Mouse (Mus musculus) spleen, adult 12 weeks (tissue): Measurements from ENCODE around the gene Gpr37l1.
A peak's percentile ranks its signal among the peaks of the same experiment; 100 is the strongest.

Experiments used
- DNase-seq: peaks from one replicate; pipeline ENCODE4 v3.0.0; 2022; ENCODE audit warnings: low spot score

The Gpr37l1 gene

DNA sequence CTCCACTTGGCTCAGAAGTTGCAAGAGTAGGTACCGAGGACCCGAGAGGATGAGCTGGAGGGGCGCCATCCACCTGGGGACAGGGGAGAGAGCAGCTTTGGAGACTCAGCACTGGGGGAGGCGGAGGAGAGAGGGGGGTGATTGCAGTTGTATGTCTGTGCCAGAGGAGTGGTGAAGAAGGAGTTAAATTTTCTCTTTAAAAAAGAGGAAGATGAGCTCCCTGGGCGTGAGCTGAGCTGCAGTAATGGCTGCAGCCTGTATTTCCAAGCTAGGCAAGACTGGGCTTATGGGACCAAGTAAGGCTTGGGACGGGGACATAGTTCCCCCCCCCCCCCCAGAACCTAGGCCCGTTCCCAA lies 19.8 kb downstream of the Gpr37l1 start:
- DNase-seq: no peak

DNA sequence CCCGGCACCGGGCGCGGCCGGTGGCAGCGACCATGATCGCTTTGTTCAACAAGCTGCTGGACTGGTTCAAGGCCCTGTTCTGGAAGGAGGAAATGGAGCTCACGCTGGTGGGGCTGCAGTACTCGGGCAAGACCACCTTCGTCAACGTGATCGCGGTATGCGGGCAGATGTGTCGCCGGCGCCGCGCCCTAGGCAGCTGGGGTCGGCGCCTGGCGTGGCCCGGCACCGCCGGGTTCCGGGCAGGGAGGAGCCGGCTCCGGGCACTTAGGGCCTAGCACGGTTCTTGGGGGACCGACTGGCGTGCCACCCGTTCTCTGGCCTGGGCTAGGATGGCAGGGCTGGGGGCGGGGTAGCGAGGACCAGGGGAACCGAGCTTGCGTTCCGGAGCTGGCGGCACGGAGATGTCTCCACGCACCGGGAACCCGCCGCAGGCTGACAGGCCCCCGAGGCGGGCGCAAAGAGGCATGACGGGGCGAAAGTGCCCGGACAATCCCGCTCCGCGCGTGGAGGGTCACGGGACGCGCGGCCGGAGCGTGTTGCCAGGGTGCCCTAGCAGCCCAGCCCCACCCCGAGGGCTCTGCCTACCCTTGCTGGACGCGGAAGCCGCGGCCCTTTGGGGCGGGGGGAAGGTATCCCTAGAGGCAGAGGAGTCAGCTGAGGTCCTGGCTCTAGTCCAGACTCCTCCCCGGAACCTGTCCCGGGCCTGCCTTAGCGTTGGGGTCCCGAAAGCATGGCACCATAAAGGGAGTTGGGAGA lies 20.4 kb downstream of the Gpr37l1 start:
- DNase-seq: peak; percentile 66

DNA sequence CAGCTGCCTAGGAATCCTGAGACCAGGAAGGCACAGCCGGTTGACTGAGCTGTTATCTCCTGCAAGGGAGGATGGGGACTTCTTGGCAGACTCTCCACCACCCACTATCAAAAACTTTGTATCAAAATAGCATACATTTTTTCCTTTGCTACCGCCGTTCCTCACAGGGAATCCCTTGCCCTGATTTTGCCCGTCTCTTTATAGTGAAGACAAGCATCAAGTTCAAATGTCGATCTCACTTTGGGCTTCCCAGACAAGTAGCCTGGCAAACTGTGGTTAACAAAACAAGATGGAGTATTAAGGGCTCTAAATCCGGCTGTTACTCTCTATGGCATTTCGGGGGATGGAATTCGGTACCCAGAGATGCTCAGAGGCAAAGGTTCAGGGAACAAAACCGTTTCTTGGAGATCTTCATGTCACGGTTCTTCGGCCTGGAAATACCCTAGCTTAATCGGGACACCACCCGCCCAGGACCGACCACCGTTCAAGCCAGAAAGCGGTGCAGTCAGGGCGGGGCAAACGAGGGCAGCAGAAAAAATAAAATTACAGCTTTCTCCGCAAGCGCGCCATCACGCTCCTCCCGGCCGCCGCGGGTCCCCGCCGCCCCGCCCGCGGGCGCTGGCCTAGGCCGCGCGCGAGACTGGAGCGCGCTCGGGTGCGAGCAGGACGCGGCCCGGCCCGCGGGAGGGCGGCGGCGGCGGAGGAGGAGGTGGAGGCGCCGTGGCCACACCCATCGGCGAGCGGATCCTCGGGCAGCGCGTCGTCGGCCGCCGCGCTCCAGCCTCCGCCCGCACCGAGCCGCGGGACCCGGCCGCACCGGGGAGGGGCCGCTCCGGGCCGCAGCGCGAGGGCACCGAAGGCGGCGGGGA lies 21.2 kb downstream of the Gpr37l1 start, which contains the start of gene Arl8a:
Arl8a (plus strand) TSS at position 748 of the 869 bp plus-strand sequence.
- DNase-seq: peak; percentile 84

DNA sequence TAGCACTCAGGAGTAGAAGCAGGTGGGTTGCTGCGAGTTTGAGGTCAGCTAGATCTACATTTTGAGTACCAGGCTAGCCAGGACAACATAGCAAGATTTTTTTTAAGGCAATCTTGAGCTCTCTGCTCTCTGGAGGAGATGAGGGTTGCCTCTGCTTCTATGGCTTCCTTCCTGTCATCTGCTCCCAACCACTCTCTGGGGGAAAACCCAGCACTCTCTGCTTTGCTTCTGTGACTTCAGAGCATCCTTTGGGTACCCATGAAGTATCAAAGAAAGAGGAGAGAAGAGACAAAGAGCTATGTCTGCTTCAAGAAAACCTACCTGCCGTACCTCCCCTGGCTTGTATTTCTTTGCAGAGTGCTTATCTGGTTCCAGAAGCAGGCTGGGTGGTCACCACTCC lies 23.5 kb downstream of the Gpr37l1 start:
- DNase-seq: no peak

DNA sequence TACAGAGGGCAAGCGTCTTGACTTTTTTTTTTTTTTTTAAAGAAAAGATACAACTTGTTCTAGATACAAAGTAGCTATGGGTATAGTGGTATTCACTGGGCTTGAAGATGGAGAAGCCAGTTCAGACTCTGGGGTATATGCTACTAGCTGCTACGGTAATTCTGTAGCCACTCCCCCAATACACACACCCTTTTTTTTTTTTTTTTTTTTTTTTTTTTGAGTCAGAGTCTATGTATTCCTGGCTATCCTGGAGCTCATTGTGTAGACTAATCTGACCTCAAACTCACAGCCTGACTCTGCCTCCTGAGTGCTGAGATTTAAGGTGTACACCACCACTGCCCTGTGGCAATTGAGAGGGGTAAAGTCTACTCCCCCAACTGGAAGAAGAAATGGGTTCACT lies 25.0 kb downstream of the Gpr37l1 start:
- no peak for DNase-seq

DNA sequence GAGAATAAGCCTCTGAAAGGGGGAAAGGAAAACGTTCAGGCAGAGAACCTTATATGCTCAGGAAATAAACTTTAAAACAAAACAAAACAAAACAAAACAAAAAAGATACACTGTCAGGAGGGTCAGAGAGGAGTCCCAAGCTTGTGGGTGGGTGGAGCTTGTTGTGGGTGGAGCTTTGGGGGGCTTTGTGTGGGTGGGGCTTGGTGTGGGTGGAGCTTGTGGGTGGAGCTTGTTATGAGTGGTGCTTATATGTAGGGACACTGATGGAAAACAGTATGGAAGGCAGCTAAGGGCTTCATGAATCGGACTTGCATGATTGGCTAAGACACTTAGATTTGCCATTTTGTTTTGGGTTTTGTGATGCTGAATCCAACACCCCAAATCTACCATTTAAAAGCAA lies 27.6 kb downstream of the Gpr37l1 start:
- DNase-seq: no peak

DNA sequence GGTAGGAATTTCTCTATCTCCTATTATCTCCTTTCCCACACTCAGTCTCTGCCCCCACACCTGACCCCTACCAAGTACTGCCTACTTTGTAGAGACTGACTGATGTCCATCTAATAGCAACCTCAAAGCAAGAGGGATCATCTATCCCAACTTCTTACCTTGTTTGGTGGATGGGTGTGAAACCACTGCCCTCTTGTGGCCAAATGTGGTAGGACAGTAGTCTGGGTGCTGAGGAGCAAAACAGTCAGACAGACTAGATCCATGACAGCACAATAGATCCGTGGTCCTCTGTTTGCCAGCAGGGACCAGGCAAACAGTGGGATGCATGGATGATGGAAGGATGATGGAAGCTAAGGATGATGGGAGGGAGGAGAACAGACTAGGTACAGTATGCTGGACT lies 31.0 kb downstream of the Gpr37l1 start:
- peak; percentile 77 for DNase-seq

DNA sequence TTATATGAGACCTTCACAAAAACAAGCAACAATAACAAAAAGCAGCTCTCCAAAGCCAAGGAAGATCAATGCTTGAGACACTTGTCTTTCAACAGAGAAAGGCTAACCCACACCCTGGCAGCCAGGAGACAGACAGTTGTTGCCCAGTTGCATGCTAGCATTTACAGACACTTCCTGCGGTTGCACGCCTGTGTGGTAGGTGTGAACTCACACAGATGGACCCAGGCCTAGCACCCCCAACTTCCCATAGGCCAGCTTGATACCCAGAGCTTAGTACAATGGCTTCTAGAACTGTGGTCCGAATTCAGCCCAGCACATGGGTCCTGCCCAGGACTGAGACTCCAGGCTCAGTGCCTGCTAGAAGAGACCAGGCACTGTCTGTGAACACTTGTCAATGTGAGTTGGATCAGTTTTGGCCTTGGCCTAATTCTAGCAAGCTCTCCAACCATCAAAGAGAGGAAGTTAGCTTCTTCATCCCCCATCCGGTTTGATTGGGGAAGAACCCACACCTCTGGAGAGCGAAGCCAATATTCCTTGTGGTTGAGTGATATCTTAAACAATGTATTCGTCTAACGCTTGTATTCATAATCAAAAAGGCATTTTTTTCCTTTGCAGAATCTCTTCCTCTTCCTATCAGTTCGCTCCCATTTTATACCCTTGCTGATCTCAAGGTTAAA lies 32.2 kb downstream of the Gpr37l1 start:
- no peak for DNase-seq

DNA sequence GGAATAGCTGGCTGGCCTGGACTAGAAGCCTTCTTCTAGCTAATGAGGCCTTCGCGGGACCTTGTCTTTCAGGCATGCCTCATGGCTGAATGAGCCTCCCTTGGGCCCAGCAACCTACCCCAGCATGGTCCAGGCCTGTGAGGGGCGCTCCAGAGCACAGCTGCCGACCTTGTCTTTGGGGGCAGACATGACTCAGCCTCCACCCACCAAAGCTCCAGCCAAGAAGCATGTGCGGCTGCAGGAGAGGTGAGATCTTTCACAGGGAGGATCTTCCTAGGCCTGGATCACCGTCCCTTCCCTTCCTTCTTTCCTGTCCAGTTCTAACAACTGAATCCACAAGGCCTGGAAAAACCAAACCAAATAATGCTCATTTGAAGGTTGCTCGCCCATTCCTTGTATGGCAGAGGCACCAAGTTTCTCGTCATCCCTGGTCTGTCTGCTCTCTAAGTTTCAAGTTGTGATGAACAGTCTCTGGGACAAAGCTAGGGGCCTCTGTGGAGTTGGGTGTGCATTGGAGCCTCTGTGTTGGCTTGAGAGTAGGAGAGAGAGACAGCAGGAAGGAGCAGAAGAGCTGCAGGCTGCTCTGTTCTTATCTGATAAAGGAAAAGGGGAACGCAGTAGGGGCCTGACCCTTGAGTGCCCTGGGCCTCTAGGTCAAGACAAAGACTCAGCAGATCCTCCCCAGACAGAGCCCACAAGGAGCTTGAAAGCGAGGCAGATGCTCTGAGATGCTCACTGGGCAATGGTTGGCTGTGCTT lies 33.6 kb downstream of the Gpr37l1 start:
- DNase-seq: no peak

DNA sequence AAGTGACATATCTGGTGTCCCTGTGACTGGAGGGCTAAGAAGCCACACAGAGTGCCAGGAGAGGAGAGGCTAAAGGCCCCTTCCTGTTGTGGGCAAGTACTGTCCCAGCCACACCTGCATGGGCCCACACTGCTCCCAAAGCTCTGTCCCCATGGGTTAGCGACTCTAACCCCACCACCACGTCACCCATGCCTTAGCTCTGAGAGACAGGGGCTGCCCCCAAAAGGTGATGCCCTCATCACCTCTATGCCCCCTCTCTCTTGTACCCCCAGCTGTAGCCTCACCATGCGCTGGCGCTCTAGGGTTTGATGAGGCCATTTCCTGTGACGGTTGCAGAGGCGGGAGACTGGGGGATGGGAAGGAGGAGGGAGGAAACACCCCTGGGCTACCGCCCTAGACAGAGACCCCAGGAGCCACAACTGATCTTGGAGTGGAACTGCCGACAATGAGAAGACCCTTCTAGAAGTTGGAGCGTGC lies 34.5 kb downstream of the Gpr37l1 start:
- peak; percentile 35 for DNase-seq

DNA sequence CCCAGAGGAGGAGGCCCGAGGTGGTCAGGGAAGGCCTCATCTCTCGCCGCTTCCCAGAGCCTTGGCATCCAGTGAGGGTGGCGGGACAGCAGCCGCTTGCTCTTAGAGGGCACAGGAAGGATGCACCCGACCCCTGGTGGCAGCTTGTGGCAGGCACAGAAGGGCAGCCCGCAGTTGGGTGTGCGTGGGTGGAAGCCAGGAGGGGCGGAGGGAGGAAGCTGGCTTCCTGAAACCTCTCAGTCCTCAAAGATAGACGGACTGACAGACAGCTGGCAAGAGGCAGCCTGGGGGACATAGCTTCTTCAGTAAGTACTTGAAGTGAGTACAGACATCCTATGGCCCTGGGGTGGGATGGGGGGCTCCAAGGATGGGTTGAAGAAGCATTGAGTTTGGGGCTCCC lies 35.0 kb downstream of the Gpr37l1 start, which contains the start of gene Ptpn7:
Ptpn7 (plus strand) TSS at position 228 of the 400 bp plus-strand sequence.
- DNase-seq: peak; percentile 78

DNA sequence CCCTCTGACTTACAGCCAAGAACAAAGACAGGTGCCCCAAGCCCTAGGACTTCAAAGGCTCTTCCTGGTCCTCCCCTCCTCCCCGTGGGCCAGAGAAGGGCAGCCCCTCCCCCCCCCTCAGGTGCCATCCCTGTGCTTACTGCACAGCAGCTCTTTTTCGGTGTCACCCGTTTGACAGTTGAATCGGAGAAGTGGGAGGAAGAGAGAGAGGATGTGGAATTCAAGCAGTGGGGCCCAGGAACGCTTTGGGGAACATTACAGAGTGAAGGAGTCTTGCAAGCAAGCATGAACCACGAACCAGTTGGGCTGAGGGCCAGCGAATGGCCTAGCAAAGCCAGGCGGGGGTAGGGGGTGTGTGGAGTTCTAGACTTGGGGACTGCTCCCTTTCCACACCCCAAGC lies 35.9 kb downstream of the Gpr37l1 start:
- no peak for DNase-seq

DNA sequence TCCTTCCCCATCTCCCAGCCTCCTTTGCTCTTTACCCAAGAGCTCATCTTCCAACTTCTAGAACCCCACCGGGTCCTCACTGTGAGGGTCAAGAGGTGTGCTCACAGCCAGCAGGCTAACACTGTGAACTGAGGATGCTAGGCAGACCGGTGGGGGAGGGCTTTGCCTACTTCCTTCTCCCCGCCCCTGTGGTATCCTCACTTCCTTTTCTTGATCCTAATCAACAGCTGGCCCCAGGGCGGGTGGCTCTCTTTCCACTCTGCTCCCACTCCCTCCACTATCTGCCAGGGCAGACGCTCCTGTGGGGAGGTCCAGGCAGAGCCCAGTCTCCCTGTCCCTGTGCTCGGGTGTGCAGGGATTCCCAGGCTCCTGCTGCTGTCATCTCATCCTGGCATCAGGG lies 36.4 kb downstream of the Gpr37l1 start:
- no peak for DNase-seq

DNA sequence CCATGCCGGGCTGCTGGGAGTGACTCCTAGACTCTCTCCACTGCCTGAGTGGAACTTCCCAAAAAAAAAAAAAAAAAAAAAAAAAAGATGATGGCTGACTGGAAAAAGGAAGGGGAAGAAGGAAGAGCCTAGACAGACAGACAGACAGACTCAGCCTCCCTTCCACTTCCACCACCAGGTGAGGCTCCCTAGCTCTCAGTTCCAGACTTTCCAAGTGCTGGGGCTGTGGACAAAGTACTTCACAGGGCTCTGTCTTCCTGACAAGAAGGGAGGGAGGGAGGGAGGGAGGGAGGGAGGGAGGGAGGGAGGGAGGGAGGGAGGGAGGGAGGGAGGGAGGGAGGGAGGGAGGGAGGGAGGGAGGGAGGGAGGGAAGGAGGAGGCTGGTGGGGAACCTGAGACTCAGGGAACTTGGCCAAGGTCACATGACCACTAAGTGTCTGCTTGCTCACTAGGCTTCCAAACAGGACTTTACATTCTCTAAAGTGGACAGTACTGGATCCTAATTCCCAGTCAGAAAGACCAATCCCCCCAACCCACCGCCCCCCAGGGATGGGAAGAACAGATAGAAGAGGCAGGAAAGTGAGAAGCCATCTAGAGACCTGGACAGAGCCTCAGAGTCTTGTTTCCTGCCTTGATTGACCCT lies 37.0 kb downstream of the Gpr37l1 start:
- DNase-seq: no peak

DNA sequence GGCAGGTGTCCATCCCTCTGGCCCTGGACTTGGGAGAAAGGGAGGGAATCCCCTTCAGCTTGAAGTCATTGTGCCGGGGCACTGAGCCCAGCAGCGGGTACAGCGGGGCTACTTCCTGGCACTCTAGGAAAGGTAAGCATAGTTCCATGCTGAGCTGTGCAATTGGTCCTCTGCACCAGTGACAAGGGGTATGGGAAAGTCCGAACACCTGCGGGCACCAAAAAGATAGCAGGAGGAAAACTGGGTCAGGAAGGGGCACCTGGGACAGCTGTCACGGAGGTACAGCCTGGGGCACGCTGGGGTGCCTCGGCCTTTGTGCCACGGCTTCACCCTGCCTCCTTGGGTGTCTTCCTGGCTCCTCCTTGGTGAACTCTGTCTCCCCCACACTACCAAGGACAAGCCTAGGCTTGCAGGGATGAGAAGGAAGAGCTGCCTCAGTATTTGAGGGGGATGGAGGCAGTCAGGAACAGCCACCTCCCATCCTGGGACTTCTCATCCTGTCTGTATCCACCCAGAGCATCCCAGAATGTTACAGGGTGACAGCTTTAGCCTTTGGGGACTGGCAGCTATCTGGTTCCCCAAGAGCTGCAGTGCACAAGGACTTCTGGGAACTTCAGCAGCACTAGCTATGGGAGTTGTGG lies 37.8 kb downstream of the Gpr37l1 start:
- DNase-seq: no peak

DNA sequence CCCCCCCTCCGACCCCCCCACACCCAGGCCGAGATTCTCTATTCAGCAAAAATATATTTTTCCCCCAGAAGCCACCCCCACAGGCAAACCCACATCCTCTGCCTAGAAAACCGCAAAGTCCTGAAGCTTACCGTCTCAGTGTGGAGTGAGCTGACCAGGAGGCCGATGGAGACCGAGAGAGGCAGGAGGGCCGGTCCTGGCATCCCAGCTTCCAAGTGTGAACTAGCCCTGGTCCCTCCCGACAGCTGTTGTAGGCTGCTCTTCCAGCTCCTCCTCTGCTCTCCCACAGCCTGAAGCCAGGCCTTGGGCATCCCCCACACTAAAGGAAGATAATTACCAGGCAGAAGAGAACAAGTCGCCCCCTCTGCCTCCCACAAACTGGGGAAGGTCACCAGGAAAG lies 38.5 kb downstream of the Gpr37l1 start:
- DNase-seq: no peak

DNA sequence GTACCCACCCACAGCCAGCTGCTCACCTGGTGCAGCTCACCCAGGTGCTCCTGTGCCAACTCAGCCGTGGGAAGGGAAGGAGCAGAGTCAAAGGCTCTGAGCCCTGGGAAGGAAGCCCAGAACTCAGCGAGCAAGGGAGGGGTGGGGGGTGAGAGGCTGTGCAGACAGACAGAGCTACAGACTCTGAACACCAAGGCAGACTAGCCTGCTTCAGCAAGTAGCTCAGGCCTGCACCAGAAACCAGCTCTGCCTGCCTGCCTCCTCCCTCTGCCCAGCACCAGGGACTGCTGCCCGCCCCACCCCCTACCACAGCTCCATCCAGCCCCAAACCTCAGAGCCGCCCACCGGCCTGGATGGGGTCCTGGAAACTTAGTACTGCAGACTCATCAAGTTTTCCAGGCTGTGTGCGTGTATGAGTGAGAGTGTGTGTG lies 39.5 kb downstream of the Gpr37l1 start:
- no peak for DNase-seq

DNA sequence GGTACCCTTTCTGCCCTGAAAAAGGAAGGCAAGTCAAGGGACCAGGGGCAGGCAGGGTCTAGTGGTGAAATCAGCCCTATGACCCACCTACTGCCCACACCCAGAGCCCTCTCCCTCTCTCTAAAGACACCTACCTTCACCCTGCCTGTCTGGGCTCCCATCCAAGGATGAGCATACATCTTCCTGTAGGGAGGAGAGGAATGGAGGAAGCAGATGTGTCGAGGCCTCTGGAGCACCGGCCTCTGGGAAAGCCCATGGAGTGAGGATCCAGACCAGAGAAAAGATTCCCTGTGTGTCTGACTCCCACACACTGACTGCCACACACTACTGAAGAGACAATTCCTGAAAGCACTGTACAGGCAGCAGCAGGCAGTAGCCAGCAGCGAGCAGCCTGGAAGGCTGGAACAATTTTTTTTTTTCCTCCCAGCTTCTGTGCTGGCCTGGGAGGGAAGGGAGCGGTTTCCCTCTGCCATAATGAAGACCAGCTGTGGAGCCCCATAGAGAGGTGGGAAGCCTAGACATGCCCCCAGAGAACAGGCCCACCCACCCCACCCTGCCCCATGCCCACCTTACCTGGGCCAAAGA lies 40.9 kb downstream of the Gpr37l1 start:
- no peak for DNase-seq

DNA sequence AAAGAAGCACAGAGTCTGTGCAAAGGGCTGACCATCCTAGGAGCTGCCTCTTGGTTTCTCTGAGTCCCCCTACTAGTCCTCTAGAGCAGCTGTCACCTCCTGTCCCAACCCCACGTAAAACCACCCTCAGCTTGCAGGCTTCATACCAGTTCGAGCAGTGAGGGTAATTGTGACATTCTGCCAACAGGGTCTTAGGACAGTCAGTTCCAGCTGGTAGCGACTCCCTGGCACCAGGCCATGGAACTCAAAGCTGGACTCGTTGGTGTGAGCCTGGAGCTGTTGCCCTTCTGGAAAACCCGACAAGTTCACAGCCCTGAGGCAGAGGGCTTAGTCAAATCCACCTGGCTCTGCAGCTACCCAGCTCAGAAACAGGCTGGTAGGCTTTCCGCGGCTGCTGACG lies 41.5 kb downstream of the Gpr37l1 start:
- no peak for DNase-seq

DNA sequence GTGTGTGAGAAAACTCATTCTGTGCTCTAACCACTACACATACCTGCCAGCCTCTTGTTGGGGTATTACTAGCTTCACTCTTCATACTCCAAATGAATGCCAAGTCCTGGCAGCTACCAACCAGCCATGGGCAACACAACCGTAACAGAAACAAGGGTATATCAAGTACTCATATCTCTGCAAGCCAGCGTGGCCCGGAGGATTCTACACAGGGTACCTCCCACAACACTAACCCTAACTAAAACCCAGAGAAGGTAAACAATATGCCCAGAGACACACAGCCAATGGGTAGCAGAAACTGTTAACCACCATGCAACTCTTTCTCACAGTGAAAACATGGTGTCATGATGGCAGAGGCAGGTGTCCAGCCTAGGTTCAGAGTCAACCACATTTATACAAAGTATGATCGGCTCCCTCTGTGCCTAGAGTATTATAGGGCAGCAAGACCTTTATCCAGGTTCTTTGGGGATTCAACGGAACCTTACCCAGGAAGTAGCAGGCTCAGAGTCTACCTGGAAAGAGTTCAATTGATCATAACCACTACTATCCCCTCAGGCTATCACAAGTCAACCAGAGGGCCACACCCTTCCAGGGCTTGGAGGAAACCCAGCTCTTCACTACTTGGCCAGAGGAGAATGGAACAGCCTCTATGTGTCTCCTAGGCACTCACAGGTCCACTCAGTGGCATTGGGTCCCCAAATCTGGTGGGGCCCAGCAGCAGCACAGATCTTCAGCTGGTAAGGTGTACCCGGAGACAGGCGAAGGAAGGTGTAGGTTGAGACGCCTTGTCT lies 42.7 kb downstream of the Gpr37l1 start:
- DNase-seq: no peak
